Mouse (Mus musculus) ES-Bruce4 (cell line): Measurements from ENCODE around the gene St8sia1. TPM values are rescaled to one million over a fixed set of nuclear protein-coding genes. Genes with fewer than 3 reads are reported as not detected.

Experiments used
- H3K27ac ChIP-seq: 2 replicates; pipeline ENCODE4 v1.5.1; 2012; ENCODE audit warnings: low read length, inconsistent platforms; ENCODE audit not compliant: insufficient read depth
- H3K27me3 ChIP-seq: 2 replicates; pipeline ENCODE4 v1.6.1; 2012; ENCODE audit warnings: mild to moderate bottlenecking, low read length, inconsistent platforms; ENCODE audit not compliant: control insufficient read depth, poor library complexity, insufficient read depth, severe bottlenecking
- H3K36me3 ChIP-seq: 2 replicates; pipeline ENCODE4 v1.6.1; 2012; ENCODE audit warnings: inconsistent platforms, mild to moderate bottlenecking, low read length, moderate library complexity; ENCODE audit not compliant: control insufficient read depth, poor library complexity, insufficient read depth, severe bottlenecking
- H3K4me1 ChIP-seq: one replicate; pipeline ENCODE4 v1.8.1; 2011; ENCODE audit warnings: low read length; ENCODE audit not compliant: control insufficient read depth, insufficient read depth
- H3K4me3 ChIP-seq: 2 replicates; pipeline ENCODE4 v1.5.1; 2011; ENCODE audit warnings: low read depth, mild to moderate bottlenecking, low read length
- H3K9ac ChIP-seq: 2 replicates; pipeline ENCODE4 v1.6.1; 2012; ENCODE audit warnings: low read depth, mild to moderate bottlenecking, inconsistent platforms; ENCODE audit not compliant: poor library complexity, severe bottlenecking
- H3K9me3 ChIP-seq: replicated peaks from 2 replicates; pipeline ENCODE4 v1.6.1; 2012; ENCODE audit warnings: mild to moderate bottlenecking, low read length, inconsistent platforms; ENCODE audit not compliant: control insufficient read depth, poor library complexity, insufficient read depth, severe bottlenecking
- CTCF ChIP-seq: IDR thresholded peaks from one replicate; pipeline ENCODE4 v1.8.1; 2011; ENCODE audit warnings: low read depth, low read length
- EP300 ChIP-seq: IDR thresholded peaks from 2 replicates; pipeline ENCODE4 v1.6.1; 2011; ENCODE audit warnings: low read depth, low read length; ENCODE audit not compliant: insufficient read depth
- POLR2A ChIP-seq: IDR thresholded peaks from one replicate; pipeline ENCODE4 v1.8.1; 2011; ENCODE audit warnings: low read length; ENCODE audit not compliant: insufficient read depth
- polyA plus RNA-seq: library from polyadenylated mRNA; stranded (reverse); fragments of >200 nt; gene quantifications from 2 replicates; pipeline ENCODE4 v1.2.4, GENCODE M21; 2011; ENCODE audit warnings: low read depth; ENCODE audit not compliant: missing spikeins, insufficient read depth, insufficient read length

The St8sia1 gene
- polyA plus RNA-seq, 1 experiment = 2.5 TPM

DNA sequence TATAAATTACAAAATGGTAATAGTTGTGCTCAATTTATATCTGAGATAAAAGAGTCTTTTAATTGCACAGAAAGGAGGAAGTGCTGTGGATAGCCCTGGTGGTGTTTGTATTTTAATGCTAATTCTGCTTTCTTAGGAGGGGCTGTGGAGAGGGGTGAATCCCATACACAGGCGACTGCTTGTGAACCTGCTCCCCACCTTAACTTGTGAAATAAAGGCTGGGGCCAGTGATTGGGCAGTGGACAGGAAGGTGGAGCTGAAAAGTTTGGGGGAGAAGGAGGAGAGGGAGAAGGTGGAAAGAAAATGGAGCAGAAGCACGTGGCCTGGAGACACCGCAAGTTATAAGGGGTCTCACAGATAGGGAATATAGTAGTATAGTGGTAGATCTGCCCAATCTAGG, 32.6 kb upstream of the St8sia1 start:
- Histone ChIP-seq H3K9me3 (no peaks in the 10 kb centered on the region), H3K27ac (no peak overlapping the region), H3K9ac (no peak overlapping the region), H3K4me1 (no peaks in the 10 kb centered on the region), H3K4me3 (no peak overlapping the region), H3K27me3 (no peaks in the 10 kb centered on the region), H3K36me3 (no peaks in the 10 kb centered on the region)
- TF ChIP-seq POLR2A (no peak), EP300 (no peak), CTCF (no peak)

- Histone ChIP-seq H3K4me3 (no peak overlapping the region), H3K36me3 (no peaks in the 10 kb centered on the region), H3K9ac (no peak overlapping the region), H3K4me1 (no peaks in the 10 kb centered on the region), H3K27me3 (no peaks in the 10 kb centered on the region), H3K9me3 (no peaks in the 10 kb centered on the region), H3K27ac (no peak overlapping the region)
- TF ChIP-seq CTCF (no peak), EP300 (no peak), POLR2A (no peak)
These were observed 31.3 kb upstream of the St8sia1 start for GRCm38 (mm10) chr6:142995567-142995966.

DNA sequence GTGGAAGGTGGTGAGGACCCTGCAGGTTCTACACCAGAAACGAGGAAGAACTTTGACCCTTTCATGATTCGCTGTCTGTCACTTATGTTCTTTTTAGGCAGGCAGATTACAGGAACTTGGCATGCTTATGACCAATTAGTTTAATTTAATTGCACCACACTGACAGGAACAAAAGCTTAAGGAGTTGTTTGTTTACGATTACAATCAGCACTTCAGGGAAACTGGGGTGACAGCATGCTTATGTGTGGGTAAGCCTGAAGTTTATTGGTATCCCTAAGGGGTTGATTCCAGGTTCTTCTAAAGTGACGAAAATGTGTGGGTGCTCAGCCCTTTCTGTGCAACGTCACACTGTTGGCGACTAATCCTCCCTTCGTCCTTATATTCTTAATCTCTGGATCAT, 30.6 kb upstream of the St8sia1 start:
- TF ChIP-seq POLR2A = no peak
- TF ChIP-seq CTCF = no peak
- TF ChIP-seq EP300 = no peak
- Histone ChIP-seq H3K9ac (no peak overlapping the region), H3K27me3 (no peaks in the 10 kb centered on the region), H3K4me3 (no peak overlapping the region), H3K9me3 (no peaks in the 10 kb centered on the region), H3K36me3 (no peaks in the 10 kb centered on the region), H3K4me1 (no peaks in the 10 kb centered on the region), H3K27ac (no peak overlapping the region)

DNA sequence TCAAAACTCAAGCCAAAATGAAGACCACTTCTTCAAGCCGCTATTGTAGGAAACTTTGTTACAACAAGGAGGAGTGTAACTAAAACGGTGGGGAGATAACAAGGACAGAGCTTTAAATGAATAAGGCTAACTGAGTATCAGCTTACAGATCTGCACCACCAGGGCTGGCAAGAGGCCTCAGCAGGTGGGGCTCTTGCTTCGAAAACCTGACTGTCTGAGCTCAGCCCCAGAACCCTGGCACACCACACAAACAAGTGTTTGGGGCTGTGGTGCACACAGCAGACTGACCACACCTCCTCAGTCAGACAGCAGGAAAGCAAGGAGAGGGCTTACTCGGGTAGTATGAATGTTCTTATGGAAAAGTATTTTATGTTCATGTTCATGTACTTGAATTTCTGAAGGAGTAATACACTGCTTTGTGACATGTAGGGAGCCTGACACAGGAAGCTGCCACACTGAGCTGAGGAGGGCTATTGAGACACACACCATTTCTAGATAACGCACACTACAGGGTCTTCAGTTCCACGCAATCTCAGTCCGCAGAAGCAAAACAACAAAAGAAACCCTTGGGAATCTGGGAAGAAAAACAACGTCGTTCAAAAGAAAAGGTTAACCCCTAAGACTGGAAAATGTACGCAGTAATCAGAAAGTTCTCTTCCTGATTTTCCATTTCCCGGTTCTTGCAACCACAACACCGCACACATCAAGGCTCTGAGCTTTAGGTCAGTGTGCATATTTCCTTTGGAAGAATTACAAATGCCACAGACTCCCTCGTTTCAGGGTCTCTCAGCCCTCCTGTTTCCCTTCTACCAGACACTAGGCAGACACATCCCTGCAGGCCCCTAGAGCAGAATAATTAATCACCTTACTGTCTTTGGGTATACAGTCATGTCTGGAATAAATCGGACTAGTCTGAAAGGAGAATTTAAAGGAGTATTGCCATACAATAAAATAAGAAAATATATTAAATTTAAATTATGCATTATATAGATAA, 29.8 kb upstream of the St8sia1 start:
- Histone ChIP-seq H3K9ac (no peak overlapping the region), H3K27ac (no peak overlapping the region), H3K4me1 (peaks cover 2% of the 10 kb centered on the region), H3K27me3 (no peaks in the 10 kb centered on the region), H3K9me3 (no peaks in the 10 kb centered on the region), H3K4me3 (no peak overlapping the region), H3K36me3 (no peaks in the 10 kb centered on the region)
- TF ChIP-seq CTCF (peak; percentile 30), POLR2A (no peak), EP300 (no peak)

- Histone ChIP-seq H3K4me1 (peaks cover 2% of the 10 kb centered on the region), H3K27me3 (no peaks in the 10 kb centered on the region), H3K27ac (no peak overlapping the region), H3K9me3 (no peaks in the 10 kb centered on the region), H3K9ac (no peak overlapping the region), H3K4me3 (no peak overlapping the region), H3K36me3 (no peaks in the 10 kb centered on the region)
- TF ChIP-seq EP300 (no peak), POLR2A (no peak), CTCF (no peak)
These were observed 28.7 kb upstream of the St8sia1 start for GRCm38 (mm10) chr6:142992971-142993370.

- Histone ChIP-seq H3K4me1 (peaks cover 2% of the 10 kb centered on the region), H3K27ac (no peak overlapping the region), H3K27me3 (no peaks in the 10 kb centered on the region), H3K36me3 (no peaks in the 10 kb centered on the region), H3K9ac (no peak overlapping the region), H3K9me3 (no peaks in the 10 kb centered on the region), H3K4me3 (no peak overlapping the region)
- TF ChIP-seq POLR2A = no peak
- no peak for TF ChIP-seq CTCF
- no peak for TF ChIP-seq EP300
These were observed 27.8 kb upstream of the St8sia1 start for GRCm38 (mm10) chr6:142992099-142992498.
